Mouse (Mus musculus): Measurements from ENCODE around the gene Frmd8. TPM values are rescaled to one million over a fixed set of nuclear protein-coding genes. Genes with fewer than 3 reads are reported as not detected.

Gene Frmd8
- polyA plus RNA-seq, 1 experiment from 2014 or later: 24.0 TPM

- peak overlapping the region; percentile 99 for H3K27ac ChIP-seq (ENCODE audit: low read depth, low read length)
- H3K4me1 ChIP-seq (replicated peaks; ENCODE audit: control insufficient read depth, insufficient read depth, low read length): peaks cover 34% of the 10 kb centered on the region
- peaks cover 13% of the 10 kb centered on the region; the same call in 1 of the 2 replicates for H3K36me3 ChIP-seq (ENCODE audit: control insufficient read depth, insufficient read depth)
- no peaks in the 10 kb centered on the region for H3K27me3 ChIP-seq (replicated peaks; ENCODE audit: control insufficient read depth, insufficient read depth, low read length)
- H3K4me2 ChIP-seq (replicated peaks; ENCODE audit: low read depth): peak overlapping the region; percentile 68
- no peaks in the 10 kb centered on the region for H3K9me3 ChIP-seq (ENCODE audit: control insufficient read depth)
- TF ChIP-seq CTCF (IDR thresholded peaks at IDR 0.05; ENCODE audit: low read depth): peak; percentile 17
- 0 out of 2 replicates have a peak overlapping the region, but pooled peaks have one; percentile 11 for H3K4me3 ChIP-seq (ENCODE audit: low read depth, low read length)
- WGBS: 35% methylated on average over 13 of the region's 13 CpGs
- ATAC-seq: no peak
- peak overlapping the region; percentile 59 for H3K9ac ChIP-seq (ENCODE audit: low read depth, low read length)
Observed at GRCm38 (mm10) chr19:5848826-5849672, 26.0 kb downstream of the Frmd8 start.

DNA sequence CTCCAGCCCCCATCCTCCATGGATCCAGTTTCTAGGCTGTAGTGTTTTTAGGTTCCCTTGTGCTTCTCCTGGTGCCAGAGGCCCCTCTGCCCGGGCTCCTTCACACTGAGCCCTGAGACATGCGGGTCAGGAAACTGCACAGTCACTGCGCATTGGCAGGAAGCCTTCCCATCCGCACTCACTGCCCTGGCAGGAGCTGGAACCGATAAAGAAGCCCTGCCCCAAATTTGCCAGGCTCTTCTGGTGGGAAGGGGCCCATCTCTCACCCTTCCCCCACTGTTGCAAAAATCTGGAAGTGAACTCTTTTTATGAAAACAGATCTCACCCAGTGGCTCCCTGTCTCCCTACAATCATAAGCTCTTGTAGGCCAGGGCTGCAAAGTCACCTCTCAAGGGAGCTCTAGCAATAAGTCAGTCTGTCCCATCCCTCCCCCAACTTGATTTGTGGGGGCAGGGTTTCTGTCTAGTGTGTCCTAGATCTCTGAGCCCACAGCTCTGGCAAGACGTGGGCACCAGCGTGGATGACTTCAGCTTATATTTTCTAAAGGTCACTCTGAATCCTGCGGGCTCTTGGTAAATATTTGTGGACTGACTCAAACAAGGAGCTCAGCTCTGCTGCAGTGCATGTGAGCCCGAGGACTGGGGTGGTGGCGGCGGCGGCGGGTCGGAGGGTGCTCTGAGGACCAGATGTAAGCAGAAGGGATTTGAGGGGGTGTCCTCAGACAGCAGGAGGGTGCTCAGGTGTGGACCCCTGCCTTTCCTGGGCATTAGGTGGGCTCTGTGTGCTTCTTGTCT, 26.8 kb downstream of the Frmd8 start:
- Histone ChIP-seq H3K9ac (ENCODE audit: low read depth, low read length) (peak overlapping the region; percentile 59), H3K27me3 (replicated peaks; ENCODE audit: control insufficient read depth, insufficient read depth, low read length) (no peaks in the 10 kb centered on the region), H3K4me2 (replicated peaks; ENCODE audit: low read depth) (peak overlapping the region; percentile 68), H3K9me3 (ENCODE audit: control insufficient read depth) (no peaks in the 10 kb centered on the region), H3K4me1 (replicated peaks; ENCODE audit: control insufficient read depth, insufficient read depth, low read length) (peaks cover 34% of the 10 kb centered on the region), H3K27ac (ENCODE audit: low read depth, low read length) (peak overlapping the region; percentile 99), H3K36me3 (ENCODE audit: control insufficient read depth, insufficient read depth) (peaks cover 13% of the 10 kb centered on the region; the same call in 1 of the 2 replicates), H3K4me3 (ENCODE audit: low read depth, low read length) (peak overlapping the region; percentile 11; the same call in 1 of the 2 replicates)
- 37% methylated on average over 14 of the region's 14 CpGs for WGBS
- no peak for TF ChIP-seq CTCF (IDR thresholded peaks at IDR 0.05; ENCODE audit: low read depth)
- ATAC-seq: no peak

- H3K4me2 ChIP-seq (replicated peaks; ENCODE audit: low read depth): peak overlapping the region; percentile 68
- 56% methylated on average over 4 of the region's 4 CpGs for WGBS
- peak overlapping the region; percentile 99 for H3K27ac ChIP-seq (ENCODE audit: low read depth, low read length)
- peaks cover 4% of the 10 kb centered on the region; the same call in 1 of the 2 replicates for H3K36me3 ChIP-seq (ENCODE audit: control insufficient read depth, insufficient read depth)
- peaks cover 34% of the 10 kb centered on the region for H3K4me1 ChIP-seq (replicated peaks; ENCODE audit: control insufficient read depth, insufficient read depth, low read length)
- no peaks in the 10 kb centered on the region for H3K9me3 ChIP-seq (ENCODE audit: control insufficient read depth)
- TF ChIP-seq CTCF (IDR thresholded peaks at IDR 0.05; ENCODE audit: low read depth): no peak
- no peaks in the 10 kb centered on the region for H3K27me3 ChIP-seq (replicated peaks; ENCODE audit: control insufficient read depth, insufficient read depth, low read length)
- no peak overlapping the region for H3K4me3 ChIP-seq (ENCODE audit: low read depth, low read length)
- ATAC-seq: no peak
- H3K9ac ChIP-seq (ENCODE audit: low read depth, low read length): peak overlapping the region; percentile 59
Observed at GRCm38 (mm10) chr19:5847306-5847796, 27.7 kb downstream of the Frmd8 start.

- Histone ChIP-seq H3K4me1 (replicated peaks; ENCODE audit: control insufficient read depth, insufficient read depth, low read length) (peaks cover 34% of the 10 kb centered on the region), H3K27me3 (replicated peaks; ENCODE audit: control insufficient read depth, insufficient read depth, low read length) (no peaks in the 10 kb centered on the region), H3K36me3 (ENCODE audit: control insufficient read depth, insufficient read depth) (no peaks in the 10 kb centered on the region), H3K9ac (ENCODE audit: low read depth, low read length) (peak overlapping the region; percentile 59), H3K9me3 (ENCODE audit: control insufficient read depth) (no peaks in the 10 kb centered on the region), H3K4me2 (replicated peaks; ENCODE audit: low read depth) (peak overlapping the region; percentile 68), H3K4me3 (ENCODE audit: low read depth, low read length) (peak overlapping the region; percentile 33), H3K27ac (ENCODE audit: low read depth, low read length) (peak overlapping the region; percentile 99)
- ATAC-seq: peak; percentile 70
- TF ChIP-seq CTCF (IDR thresholded peaks at IDR 0.05; ENCODE audit: low read depth): no peak
- 3% methylated on average over 16 of the region's 16 CpGs for WGBS
Observed at GRCm38 (mm10) chr19:5846557-5847305, 28.3 kb downstream of the Frmd8 start.

GRCm38 (mm10) chr19:5846154-5846553, 28.9 kb downstream of the Frmd8 start:
- WGBS: 1% methylated on average over 7 of the region's 7 CpGs
- peak overlapping the region; percentile 59 for H3K9ac ChIP-seq (ENCODE audit: low read depth, low read length)
- no peak for ATAC-seq
- no peaks in the 10 kb centered on the region for H3K36me3 ChIP-seq (ENCODE audit: control insufficient read depth, insufficient read depth)
- H3K27ac ChIP-seq (ENCODE audit: low read depth, low read length): peak overlapping the region; percentile 99
- peaks cover 30% of the 10 kb centered on the region for H3K4me1 ChIP-seq (replicated peaks; ENCODE audit: control insufficient read depth, insufficient read depth, low read length)
- no peaks in the 10 kb centered on the region for H3K9me3 ChIP-seq (ENCODE audit: control insufficient read depth)
- H3K4me2 ChIP-seq (replicated peaks; ENCODE audit: low read depth): peak overlapping the region; percentile 68
- peak; percentile 28; the same call in 1 of the 2 replicates for TF ChIP-seq CTCF (IDR thresholded peaks at IDR 0.05; ENCODE audit: low read depth)
- no peaks in the 10 kb centered on the region for H3K27me3 ChIP-seq (replicated peaks; ENCODE audit: control insufficient read depth, insufficient read depth, low read length)
- H3K4me3 ChIP-seq (ENCODE audit: low read depth, low read length): peak overlapping the region; percentile 33
